Mouse (Mus musculus): ENCODE measurements around the gene Prkn. TPM values are rescaled to one million over a fixed set of nuclear protein-coding genes. Genes with fewer than 3 reads are reported as not detected.

The Prkn gene
- polyA plus RNA-seq, 1 experiment from 2014 or later, result 0.96 TPM

DNA sequence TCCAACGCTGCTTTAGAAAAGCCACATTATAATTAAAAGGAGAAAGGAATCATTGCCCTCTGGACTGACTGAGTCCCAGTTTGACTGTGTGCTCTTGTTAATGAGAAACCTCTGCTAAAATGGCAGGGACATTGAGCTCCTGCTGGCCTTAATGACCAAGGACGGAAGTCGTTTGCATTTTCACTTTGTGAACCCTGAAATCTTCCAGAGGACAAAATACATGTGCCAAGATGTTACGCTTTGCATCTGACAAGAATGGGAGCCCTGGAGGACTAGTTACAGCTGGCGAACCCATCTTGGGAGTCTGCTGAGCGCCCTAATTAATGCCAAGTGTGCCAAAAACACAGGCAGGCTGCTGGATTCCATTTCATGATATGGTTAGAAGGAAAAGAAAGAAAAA is 409.0 kb downstream of the Prkn start:
- 72% methylated on average over 6 of the region's 6 CpGs for WGBS
- Histone ChIP-seq H3K36me3 (ENCODE audit: control insufficient read depth, insufficient read depth) (no peaks in the 10 kb centered on the region), H3K4me3 (ENCODE audit: low read depth, low read length) (no peak overlapping the region), H3K27me3 (replicated peaks; ENCODE audit: control insufficient read depth, insufficient read depth, low read length) (no peaks in the 10 kb centered on the region), H3K27ac (ENCODE audit: low read depth, low read length) (no peak overlapping the region), H3K9me3 (ENCODE audit: control insufficient read depth) (no peaks in the 10 kb centered on the region), H3K4me2 (replicated peaks; ENCODE audit: low read depth) (no peak overlapping the region), H3K9ac (ENCODE audit: low read depth, low read length) (no peak overlapping the region), H3K4me1 (replicated peaks; ENCODE audit: control insufficient read depth, insufficient read depth, low read length) (no peaks in the 10 kb centered on the region)
- no peak for ATAC-seq
- TF ChIP-seq CTCF (IDR thresholded peaks at IDR 0.05; ENCODE audit: low read depth), result no peak

DNA sequence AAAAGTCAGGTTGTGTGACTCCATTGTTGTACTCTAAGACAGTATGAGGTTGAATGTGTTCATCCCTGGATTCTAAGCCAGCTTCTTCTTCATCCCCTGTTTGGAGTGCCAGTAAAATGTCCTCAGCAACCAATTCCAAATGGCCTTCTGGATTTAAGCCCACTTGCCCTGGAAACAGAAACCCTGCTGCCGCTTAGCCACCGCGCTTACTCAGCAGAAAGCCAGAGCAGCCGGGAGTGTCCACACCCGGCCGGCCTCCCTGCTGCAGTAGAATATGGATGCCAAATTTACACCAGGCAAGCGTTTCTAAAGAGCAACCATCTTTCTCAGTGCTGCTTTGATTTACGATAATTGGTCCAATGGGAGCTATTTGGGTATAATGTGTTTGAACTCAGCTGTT is 420.5 kb downstream of the Prkn start:
- Histone ChIP-seq H3K4me2 (replicated peaks; ENCODE audit: low read depth) (no peak overlapping the region), H3K9me3 (ENCODE audit: control insufficient read depth) (no peaks in the 10 kb centered on the region), H3K36me3 (ENCODE audit: control insufficient read depth, insufficient read depth) (no peaks in the 10 kb centered on the region), H3K27ac (ENCODE audit: low read depth, low read length) (no peak overlapping the region), H3K9ac (ENCODE audit: low read depth, low read length) (no peak overlapping the region), H3K27me3 (replicated peaks; ENCODE audit: control insufficient read depth, insufficient read depth, low read length) (no peaks in the 10 kb centered on the region), H3K4me3 (ENCODE audit: low read depth, low read length) (no peak overlapping the region), H3K4me1 (replicated peaks; ENCODE audit: control insufficient read depth, insufficient read depth, low read length) (no peaks in the 10 kb centered on the region)
- TF ChIP-seq CTCF (IDR thresholded peaks at IDR 0.05; ENCODE audit: low read depth), result no peak
- ATAC-seq, result no peak
- WGBS, result 80% methylated on average over 8 of the region's 8 CpGs

DNA sequence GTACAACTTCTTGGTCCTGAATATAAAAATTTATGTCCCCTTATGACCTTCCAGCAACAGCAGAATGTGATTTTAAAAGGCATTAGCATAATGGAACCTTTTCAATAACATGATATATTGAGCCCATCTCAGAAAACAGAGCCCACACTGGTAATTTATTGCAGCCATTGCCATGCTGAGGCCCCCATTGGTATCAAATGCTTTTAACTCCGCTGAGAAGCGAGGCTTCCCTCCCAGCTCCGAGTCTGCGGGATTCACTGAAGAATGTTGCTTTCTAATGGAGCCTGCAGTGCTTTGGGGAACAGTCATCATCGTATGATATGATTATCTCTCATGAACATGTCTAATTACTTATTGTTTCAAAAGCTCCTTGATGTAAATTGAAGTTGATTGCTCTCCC is 421.5 kb downstream of the Prkn start:
- ATAC-seq, result no peak
- Histone ChIP-seq H3K4me3 (ENCODE audit: low read depth, low read length) (no peak overlapping the region), H3K9me3 (ENCODE audit: control insufficient read depth) (no peaks in the 10 kb centered on the region), H3K4me2 (replicated peaks; ENCODE audit: low read depth) (no peak overlapping the region), H3K27ac (ENCODE audit: low read depth, low read length) (no peak overlapping the region), H3K4me1 (replicated peaks; ENCODE audit: control insufficient read depth, insufficient read depth, low read length) (no peaks in the 10 kb centered on the region), H3K27me3 (replicated peaks; ENCODE audit: control insufficient read depth, insufficient read depth, low read length) (no peaks in the 10 kb centered on the region), H3K36me3 (ENCODE audit: control insufficient read depth, insufficient read depth) (no peaks in the 10 kb centered on the region), H3K9ac (ENCODE audit: low read depth, low read length) (no peak overlapping the region)
- no peak for TF ChIP-seq CTCF (IDR thresholded peaks at IDR 0.05; ENCODE audit: low read depth)
- WGBS, result 78% methylated on average over 5 of the region's 5 CpGs

DNA sequence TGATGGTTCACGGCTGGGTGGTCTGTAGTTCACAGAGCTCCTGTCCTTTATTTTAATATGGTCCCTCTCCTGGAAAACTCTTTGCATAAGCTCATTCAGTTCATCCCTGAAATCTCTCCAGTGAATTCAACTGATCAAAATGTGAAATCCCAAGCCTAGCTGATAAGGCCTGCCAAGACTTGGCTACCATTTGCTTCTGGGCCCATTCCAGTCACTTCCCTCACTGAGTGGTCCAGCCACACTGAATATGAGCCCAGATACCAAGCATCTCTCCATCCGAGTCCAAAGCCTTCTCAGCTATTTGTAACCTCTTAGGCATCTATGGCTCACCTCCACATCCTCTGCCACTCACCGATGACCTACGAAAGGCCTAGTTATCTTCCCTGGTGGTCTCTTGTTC is 427.8 kb downstream of the Prkn start:
- 90% methylated on average over 4 of the region's 4 CpGs for WGBS
- Histone ChIP-seq H3K9me3 (ENCODE audit: control insufficient read depth) (no peaks in the 10 kb centered on the region), H3K36me3 (ENCODE audit: control insufficient read depth, insufficient read depth) (no peaks in the 10 kb centered on the region), H3K27me3 (replicated peaks; ENCODE audit: control insufficient read depth, insufficient read depth, low read length) (no peaks in the 10 kb centered on the region), H3K9ac (ENCODE audit: low read depth, low read length) (no peak overlapping the region), H3K4me2 (replicated peaks; ENCODE audit: low read depth) (no peak overlapping the region), H3K27ac (ENCODE audit: low read depth, low read length) (no peak overlapping the region), H3K4me1 (replicated peaks; ENCODE audit: control insufficient read depth, insufficient read depth, low read length) (no peaks in the 10 kb centered on the region), H3K4me3 (ENCODE audit: low read depth, low read length) (no peak overlapping the region)
- TF ChIP-seq CTCF (IDR thresholded peaks at IDR 0.05; ENCODE audit: low read depth), result no peak
- ATAC-seq, result no peak

DNA sequence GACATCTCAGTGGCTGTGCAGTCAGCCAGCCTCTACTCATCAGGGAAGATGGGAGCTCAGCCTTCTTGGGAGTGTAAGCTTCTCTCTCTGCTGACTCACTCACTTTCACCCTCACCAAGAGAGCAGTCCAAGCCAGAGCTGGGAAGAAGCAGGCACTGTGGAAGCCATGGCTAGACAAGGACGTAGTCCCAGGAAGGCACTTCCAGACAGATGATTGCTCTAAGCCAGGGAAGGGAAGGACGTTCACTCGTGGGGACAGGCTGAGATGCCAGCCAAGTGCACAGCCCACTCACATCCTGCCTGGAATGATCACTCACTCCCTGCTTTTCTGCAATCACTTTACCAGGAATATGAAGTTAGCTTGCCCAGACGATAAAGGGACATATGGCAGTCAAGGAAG is 430.0 kb downstream of the Prkn start:
- Histone ChIP-seq H3K4me2 (replicated peaks; ENCODE audit: low read depth) (no peak overlapping the region), H3K27ac (ENCODE audit: low read depth, low read length) (no peak overlapping the region), H3K4me1 (replicated peaks; ENCODE audit: control insufficient read depth, insufficient read depth, low read length) (no peaks in the 10 kb centered on the region), H3K4me3 (ENCODE audit: low read depth, low read length) (no peak overlapping the region), H3K36me3 (ENCODE audit: control insufficient read depth, insufficient read depth) (no peaks in the 10 kb centered on the region), H3K27me3 (replicated peaks; ENCODE audit: control insufficient read depth, insufficient read depth, low read length) (no peaks in the 10 kb centered on the region), H3K9ac (ENCODE audit: low read depth, low read length) (no peak overlapping the region), H3K9me3 (ENCODE audit: control insufficient read depth) (no peaks in the 10 kb centered on the region)
- WGBS, result 77% methylated on average over 4 of the region's 4 CpGs
- no peak for TF ChIP-seq CTCF (IDR thresholded peaks at IDR 0.05; ENCODE audit: low read depth)
- no peak for ATAC-seq

DNA sequence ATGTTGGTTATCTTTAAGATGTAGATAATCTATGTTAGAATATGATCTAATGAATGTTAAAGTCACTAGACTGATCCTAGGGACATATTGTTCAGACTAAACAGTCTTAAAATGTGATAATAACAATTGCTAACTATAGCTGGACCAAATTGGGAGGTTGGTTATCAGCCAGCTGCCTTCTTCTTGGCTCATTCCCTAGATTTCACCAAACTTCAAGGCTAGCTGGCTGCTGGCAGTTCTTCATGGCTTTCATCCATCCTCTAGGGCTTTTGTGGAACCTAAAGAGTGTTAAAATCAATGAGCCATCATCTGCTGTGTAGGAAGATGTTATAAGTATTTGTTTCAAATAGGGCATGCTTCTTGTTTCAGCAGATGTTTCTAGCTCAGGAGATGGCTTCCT is 431.7 kb downstream of the Prkn start:
- no peak overlapping the region for H3K9ac ChIP-seq (ENCODE audit: low read depth, low read length)
- H3K4me2 ChIP-seq (replicated peaks; ENCODE audit: low read depth), result no peak overlapping the region
- TF ChIP-seq CTCF (IDR thresholded peaks at IDR 0.05; ENCODE audit: low read depth), result no peak
- H3K27ac ChIP-seq (ENCODE audit: low read depth, low read length), result no peak overlapping the region
- H3K36me3 ChIP-seq (ENCODE audit: control insufficient read depth, insufficient read depth), result no peaks in the 10 kb centered on the region
- no peaks in the 10 kb centered on the region for H3K9me3 ChIP-seq (ENCODE audit: control insufficient read depth)
- no peak for ATAC-seq
- H3K4me1 ChIP-seq (replicated peaks; ENCODE audit: control insufficient read depth, insufficient read depth, low read length), result no peaks in the 10 kb centered on the region
- no peaks in the 10 kb centered on the region for H3K27me3 ChIP-seq (replicated peaks; ENCODE audit: control insufficient read depth, insufficient read depth, low read length)
- H3K4me3 ChIP-seq (ENCODE audit: low read depth, low read length), result no peak overlapping the region

DNA sequence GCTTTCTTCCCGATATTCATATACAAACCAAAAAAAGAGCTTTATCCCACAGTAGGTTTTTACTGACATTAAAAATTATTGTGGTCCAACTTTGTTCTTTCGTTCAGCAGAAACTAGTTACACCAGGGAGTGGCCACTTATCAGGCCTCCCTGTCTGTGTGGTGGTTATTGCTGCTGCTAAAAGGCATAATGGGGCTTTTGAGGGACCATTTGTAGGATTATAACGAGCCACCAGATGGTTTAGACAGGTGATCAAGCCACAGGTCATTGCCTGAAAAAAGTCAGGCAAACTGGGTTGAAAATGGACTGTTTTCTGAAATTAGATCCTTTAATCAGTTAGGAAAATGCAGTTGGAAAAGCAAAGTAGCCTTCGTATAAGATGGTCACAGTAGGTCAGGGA is 444.1 kb downstream of the Prkn start:
- Histone ChIP-seq H3K4me2 (replicated peaks; ENCODE audit: low read depth) (no peak overlapping the region), H3K27me3 (replicated peaks; ENCODE audit: control insufficient read depth, insufficient read depth, low read length) (no peaks in the 10 kb centered on the region), H3K4me3 (ENCODE audit: low read depth, low read length) (no peak overlapping the region), H3K9ac (ENCODE audit: low read depth, low read length) (no peak overlapping the region), H3K9me3 (ENCODE audit: control insufficient read depth) (no peaks in the 10 kb centered on the region), H3K27ac (ENCODE audit: low read depth, low read length) (no peak overlapping the region), H3K4me1 (replicated peaks; ENCODE audit: control insufficient read depth, insufficient read depth, low read length) (no peaks in the 10 kb centered on the region), H3K36me3 (ENCODE audit: control insufficient read depth, insufficient read depth) (no peaks in the 10 kb centered on the region)
- ATAC-seq, result no peak
- WGBS, result 73% methylated on average over 4 of the region's 4 CpGs
- TF ChIP-seq CTCF (IDR thresholded peaks at IDR 0.05; ENCODE audit: low read depth), result no peak
